Mouse (Mus musculus) stomach, postnatal 0 days (tissue): ENCODE measurements around the gene Ccr1. TPM values are rescaled to one million over a fixed set of nuclear protein-coding genes. Genes with fewer than 3 reads are reported as not detected.

Source experiments
- ATAC-seq: fragments of 200-750 bp; cut with Nextera tagmentation; 2 replicates; pipeline ENCODE4 v1.8.0; 2017; ENCODE audit not compliant: low FRiP score, low TSS enrichment
- DNase-seq: peaks from one replicate; pipeline ENCODE4 v3.0.0-alpha.2; 2016; ENCODE audit warnings: low spot score
- H3K27ac ChIP-seq: fragments of 300-500 bp; sonication (generic); replicated peaks from 2 replicates; pipeline ENCODE4 v1.5.1; 2014; ENCODE audit warnings: mild to moderate bottlenecking, control low read depth
- H3K27me3 ChIP-seq: fragments of 300-500 bp; sonication (generic); 2 replicates; pipeline ENCODE4 v1.6.1; 2014; ENCODE audit warnings: low read length; ENCODE audit not compliant: control insufficient read depth, insufficient read depth
- H3K36me3 ChIP-seq: fragments of 300-500 bp; sonication (generic); 2 replicates; pipeline ENCODE4 v1.6.1; 2014; ENCODE audit warnings: low read length, mixed read lengths; ENCODE audit not compliant: control insufficient read depth, insufficient read depth
- H3K4me1 ChIP-seq: fragments of 300-500 bp; sonication (generic); replicated peaks from 2 replicates; pipeline ENCODE4 v1.6.1; 2014; ENCODE audit warnings: antibody characterized with exemption; ENCODE audit not compliant: control insufficient read depth, insufficient read depth
- H3K4me2 ChIP-seq: fragments of 300-500 bp; sonication (generic); replicated peaks from 2 replicates; pipeline ENCODE4 v1.6.1; 2014; ENCODE audit warnings: low read depth, mild to moderate bottlenecking, control low read depth, moderate library complexity
- H3K4me3 ChIP-seq: fragments of 300-500 bp; sonication (generic); 2 replicates; pipeline ENCODE4 v1.5.1; 2014; ENCODE audit warnings: low read depth, low read length, control low read depth
- H3K9ac ChIP-seq: fragments of 300-500 bp; sonication (generic); 2 replicates; pipeline ENCODE4 v1.6.1; 2014; ENCODE audit warnings: mild to moderate bottlenecking, low read length, control low read depth, mixed read lengths
- H3K9me3 ChIP-seq: fragments of 300-500 bp; sonication (generic); 2 replicates; pipeline ENCODE4 v1.6.1; 2016; ENCODE audit warnings: low read length; ENCODE audit not compliant: control insufficient read depth
- CTCF ChIP-seq: IDR thresholded peaks from 2 replicates; pipeline ENCODE4 v1.5.1; 2016; ENCODE audit warnings: antibody characterized with exemption, low read depth, mild to moderate bottlenecking, moderate library complexity
- EP300 ChIP-seq: optimal IDR thresholded peaks from 2 replicates; pipeline ENCODE3; 2016; ENCODE audit warnings: antibody characterized with exemption
- WGBS: fragments of 180-500 bp; shearing (Covaris S2); extraction: QIAGEN DNeasy Blood & Tissue Kit; methylation state at CpG from one replicate; pipeline ENCODE4 v1.1.7; 2014; 5-methylcytosine and 5-hydroxymethylcytosine counted together
- polyA plus RNA-seq: library from polyadenylated mRNA; unstranded; fragments of >200 nt; fragmentation: Nextera tagmentation; extraction: Ambion mirVana; gene quantifications from 2 replicates; pipeline ENCODE4 v1.2.1, GENCODE M21; 2015

The Ccr1 gene
- polyA plus RNA-seq, 1 experiment from 2014 or later: 3.9 TPM

- TF ChIP-seq EP300: no peak
- TF ChIP-seq CTCF: no peak
- Histone ChIP-seq H3K4me3 (no peak overlapping the region), H3K9ac (no peak overlapping the region), H3K36me3 (no peaks in the 10 kb centered on the region), H3K4me2 (no peak overlapping the region), H3K27ac (no peak overlapping the region), H3K27me3 (no peaks in the 10 kb centered on the region), H3K4me1 (no peaks in the 10 kb centered on the region), H3K9me3 (no peaks in the 10 kb centered on the region)
- 69% methylated on average over 9 of the region's 9 CpGs for WGBS
- DNase-seq (no peak), ATAC-seq (no peak)
Measured at GRCm38 (mm10) chr9:123936604-123937280, 31.8 kb downstream of the Ccr1 start.

- H3K27me3 ChIP-seq: no peaks in the 10 kb centered on the region
- no peaks in the 10 kb centered on the region for H3K36me3 ChIP-seq
- H3K9me3 ChIP-seq: no peaks in the 10 kb centered on the region
- 93% methylated on average over 5 of the region's 5 CpGs for WGBS
- no peak overlapping the region for H3K4me3 ChIP-seq
- no peak overlapping the region for H3K27ac ChIP-seq
- DNase-seq (no peak), ATAC-seq (no peak)
- H3K4me1 ChIP-seq: no peaks in the 10 kb centered on the region
- H3K4me2 ChIP-seq: no peak overlapping the region
- TF ChIP-seq CTCF (no peak), EP300 (no peak)
- no peak overlapping the region for H3K9ac ChIP-seq
Measured at GRCm38 (mm10) chr9:123935776-123936175, 32.7 kb downstream of the Ccr1 start.

GRCm38 (mm10) chr9:123935346-123935745, 33.1 kb downstream of the Ccr1 start:
- Histone ChIP-seq H3K4me2 (no peak overlapping the region), H3K36me3 (no peaks in the 10 kb centered on the region), H3K9me3 (no peaks in the 10 kb centered on the region), H3K9ac (no peak overlapping the region), H3K27me3 (no peaks in the 10 kb centered on the region), H3K4me1 (no peaks in the 10 kb centered on the region), H3K4me3 (no peak overlapping the region), H3K27ac (no peak overlapping the region)
- no peak for ATAC-seq
- no peak for DNase-seq
- TF ChIP-seq CTCF: no peak
- TF ChIP-seq EP300: no peak
- 86% methylated on average over 6 of the region's 6 CpGs for WGBS

- Histone ChIP-seq H3K4me3 (no peak overlapping the region), H3K4me1 (no peaks in the 10 kb centered on the region), H3K9ac (no peak overlapping the region), H3K27ac (no peak overlapping the region), H3K4me2 (no peak overlapping the region), H3K9me3 (no peaks in the 10 kb centered on the region), H3K36me3 (no peaks in the 10 kb centered on the region), H3K27me3 (no peaks in the 10 kb centered on the region)
- DNase-seq (no peak), ATAC-seq (no peak)
- 93% methylated on average over 5 of the region's 5 CpGs for WGBS
- TF ChIP-seq EP300: no peak
- no peak for TF ChIP-seq CTCF
Measured at GRCm38 (mm10) chr9:123933716-123934445, 34.6 kb downstream of the Ccr1 start.

GRCm38 (mm10) chr9:123932911-123933675, 35.4 kb downstream of the Ccr1 start:
- WGBS: 89% methylated on average over 19 of the region's 19 CpGs
- Histone ChIP-seq H3K27me3 (no peaks in the 10 kb centered on the region), H3K9me3 (no peaks in the 10 kb centered on the region), H3K4me2 (no peak overlapping the region), H3K36me3 (no peaks in the 10 kb centered on the region), H3K4me1 (no peaks in the 10 kb centered on the region), H3K27ac (no peak overlapping the region), H3K4me3 (no peak overlapping the region), H3K9ac (no peak overlapping the region)
- ATAC-seq (no peak), DNase-seq (no peak)
- no peak for TF ChIP-seq CTCF
- no peak for TF ChIP-seq EP300
